Mouse (Mus musculus) heart, postnatal 0 days (tissue): ENCODE measurements around the gene Dennd1a. TPM values are rescaled to one million over a fixed set of nuclear protein-coding genes. Genes with fewer than 3 reads are reported as not detected.

ENCODE experiments used
- ATAC-seq: fragments of 200-750 bp; cut with Nextera tagmentation; 2 replicates; pipeline ENCODE4 v1.8.0; 2017; ENCODE audit warnings: low read depth, moderate number of reproducible peaks, moderate library complexity; ENCODE audit not compliant: insufficient read depth
- DNase-seq: peaks from one replicate; pipeline ENCODE4 v3.0.0-alpha.2; 2016; ENCODE audit warnings: low spot score
- H3K27ac ChIP-seq: fragments of 300-500 bp; sonication (generic); 2 replicates; pipeline ENCODE4 v1.5.1; 2014; ENCODE audit warnings: low read depth, mild to moderate bottlenecking
- H3K27me3 ChIP-seq: fragments of 300-500 bp; sonication (generic); 2 replicates; pipeline ENCODE4 v1.6.1; 2014; ENCODE audit warnings: low read length, mixed read lengths; ENCODE audit not compliant: control insufficient read depth, insufficient read depth
- H3K36me3 ChIP-seq: fragments of 300-500 bp; sonication (generic); replicated peaks from 2 replicates; pipeline ENCODE4 v1.6.1; 2014; ENCODE audit warnings: low read length, mixed read lengths; ENCODE audit not compliant: control insufficient read depth, insufficient read depth
- H3K4me1 ChIP-seq: fragments of 300-500 bp; sonication (generic); 2 replicates; pipeline ENCODE4 v1.6.1; 2014; ENCODE audit warnings: antibody characterized with exemption; ENCODE audit not compliant: control insufficient read depth, insufficient read depth
- H3K4me2 ChIP-seq: fragments of 300-500 bp; sonication (generic); 2 replicates; pipeline ENCODE4 v1.6.1; 2014; ENCODE audit warnings: low read depth, mild to moderate bottlenecking, low read length, moderate library complexity
- H3K4me3 ChIP-seq: fragments of 300-500 bp; sonication (generic); 2 replicates; pipeline ENCODE4 v1.5.1; 2014; ENCODE audit warnings: low read depth, low read length
- H3K9ac ChIP-seq: fragments of 300-500 bp; sonication (generic); replicated peaks from 2 replicates; pipeline ENCODE4 v1.6.1; 2014; ENCODE audit warnings: low read depth, low read length, mixed read lengths
- H3K9me3 ChIP-seq: fragments of 300-500 bp; sonication (generic); replicated peaks from 2 replicates; pipeline ENCODE4 v1.6.1; 2016; ENCODE audit warnings: low read length; ENCODE audit not compliant: control insufficient read depth
- CTCF ChIP-seq: IDR thresholded peaks from 2 replicates; pipeline ENCODE4 v1.5.1; 2016; ENCODE audit warnings: antibody characterized with exemption, control low read depth, low read depth
- EP300 ChIP-seq: IDR thresholded peaks from 2 replicates; pipeline ENCODE4 v1.6.1; 2016; ENCODE audit warnings: antibody characterized with exemption, low read depth
- WGBS: fragments of 180-500 bp; shearing (Covaris S2); extraction: QIAGEN DNeasy Blood & Tissue Kit; methylation state at CpG from one replicate; pipeline ENCODE4 v1.1.7; 2014; 5-methylcytosine and 5-hydroxymethylcytosine counted together
- polyA plus RNA-seq: library from polyadenylated mRNA; unstranded; fragments of >200 nt; fragmentation: Nextera tagmentation; extraction: Ambion mirVana; gene quantifications from 2 replicates; pipeline ENCODE4 v1.2.1, GENCODE M21; 2015
- total RNA-seq: library from RNA; depleted of rRNA; stranded (reverse); fragments of >200 nt; gene quantifications from 2 replicates; pipeline ENCODE4 v1.2.3, GENCODE M21; 2014; ENCODE audit warnings: low replicate concordance

Dennd1a gene
- total and polyA plus RNA-seq, 2 experiments from 2014 or later: 5.7 to 15.8 TPM

GRCm38 (mm10) chr2:38097469-38097868 lies 189.7 kb downstream of the Dennd1a start:
- Histone ChIP-seq H3K4me3 (no peak overlapping the region), H3K9me3 (no peaks in the 10 kb centered on the region), H3K27ac (no peak overlapping the region), H3K9ac (no peak overlapping the region), H3K4me1 (peaks cover 9% of the 10 kb centered on the region; the same call in 1 of the 2 replicates), H3K36me3 (no peaks in the 10 kb centered on the region), H3K4me2 (no peak overlapping the region), H3K27me3 (no peaks in the 10 kb centered on the region)
- ATAC-seq: no peak
- TF ChIP-seq EP300 (no peak), CTCF (no peak)
- 81% methylated on average over 3 of the region's 3 CpGs for WGBS
- no peak for DNase-seq

GRCm38 (mm10) chr2:38096328-38096727 lies 190.9 kb downstream of the Dennd1a start:
- Histone ChIP-seq H3K36me3 (no peaks in the 10 kb centered on the region), H3K4me3 (no peak overlapping the region), H3K27ac (no peak overlapping the region), H3K9me3 (no peaks in the 10 kb centered on the region), H3K9ac (no peak overlapping the region), H3K4me1 (peaks cover 9% of the 10 kb centered on the region; the same call in 1 of the 2 replicates), H3K4me2 (no peak overlapping the region), H3K27me3 (no peaks in the 10 kb centered on the region)
- TF ChIP-seq CTCF: no peak
- no peak for TF ChIP-seq EP300
- no peak for DNase-seq
- no peak for ATAC-seq

GRCm38 (mm10) chr2:38094380-38095163 lies 192.6 kb downstream of the Dennd1a start:
- H3K4me2 ChIP-seq: no peak overlapping the region
- TF ChIP-seq CTCF: no peak
- no peak for TF ChIP-seq EP300
- no peak overlapping the region for H3K27ac ChIP-seq
- peaks cover 9% of the 10 kb centered on the region; the same call in 1 of the 2 replicates for H3K4me1 ChIP-seq
- no peak overlapping the region for H3K9ac ChIP-seq
- no peaks in the 10 kb centered on the region for H3K9me3 ChIP-seq
- no peak for ATAC-seq
- 60% methylated on average over 2 of the region's 2 CpGs for WGBS
- H3K4me3 ChIP-seq: no peak overlapping the region
- no peak for DNase-seq
- H3K27me3 ChIP-seq: no peaks in the 10 kb centered on the region
- H3K36me3 ChIP-seq: no peaks in the 10 kb centered on the region

- no peak for DNase-seq
- TF ChIP-seq CTCF: no peak
Observed at GRCm38 (mm10) chr2:38093968-38094367, 193.2 kb downstream of the Dennd1a start.

GRCm38 (mm10) chr2:38093242-38093641 lies 193.9 kb downstream of the Dennd1a start:
- ATAC-seq: no peak
- WGBS: 74% methylated on average over 3 of the region's 3 CpGs
- no peak overlapping the region for H3K9ac ChIP-seq

More at GRCm38 (mm10) chr2:38093968-38094367, 193.2 kb downstream of the Dennd1a start:
- no peak for ATAC-seq
- Histone ChIP-seq H3K27me3 (no peaks in the 10 kb centered on the region), H3K9ac (no peak overlapping the region), H3K4me2 (no peak overlapping the region), H3K4me1 (peaks cover 3% of the 10 kb centered on the region; the same call in 1 of the 2 replicates), H3K36me3 (no peaks in the 10 kb centered on the region), H3K4me3 (no peak overlapping the region), H3K9me3 (no peaks in the 10 kb centered on the region), H3K27ac (no peak overlapping the region)

More at GRCm38 (mm10) chr2:38093242-38093641, 193.9 kb downstream of the Dennd1a start:
- TF ChIP-seq EP300 (no peak), CTCF (no peak)
- no peak for DNase-seq
- no peaks in the 10 kb centered on the region for H3K4me1 ChIP-seq
- H3K4me3 ChIP-seq: no peak overlapping the region
- no peaks in the 10 kb centered on the region for H3K36me3 ChIP-seq
- no peaks in the 10 kb centered on the region for H3K9me3 ChIP-seq
- no peak overlapping the region for H3K27ac ChIP-seq
- no peaks in the 10 kb centered on the region for H3K27me3 ChIP-seq
- H3K4me2 ChIP-seq: no peak overlapping the region
